Mouse (Mus musculus): ENCODE results near the gene Taar5. TPM values are rescaled to one million over a fixed set of nuclear protein-coding genes. Genes with fewer than 3 reads are reported as not detected.

The Taar5 gene
- polyA plus RNA-seq, 1 experiment from 2014 or later = not detected

- WGBS = 76% methylated on average over 6 of the region's 6 CpGs
- H3K4me2 ChIP-seq = no peak overlapping the region
- H3K27me3 ChIP-seq (replicated peaks) = no peaks in the 10 kb centered on the region
- no peaks in the 10 kb centered on the region for H3K9me3 ChIP-seq
- no peak overlapping the region for H3K27ac ChIP-seq (replicated peaks)
- peaks cover 9% of the 10 kb centered on the region; the same call in 1 of the 2 replicates for H3K4me1 ChIP-seq
- no peaks in the 10 kb centered on the region for H3K36me3 ChIP-seq
- ATAC-seq (ENCODE audit: extremely low read depth, insufficient number of reproducible peaks, low FRiP score, low TSS enrichment) = no peak
- H3K4me3 ChIP-seq = no peak overlapping the region
- no peak overlapping the region for H3K9ac ChIP-seq
Observed at GRCm38 (mm10) chr10:23964921-23965610, 5.4 kb upstream of the Taar5 start.

GRCm38 (mm10) chr10:23971256-23971655 lies 750 bp downstream of the Taar5 start:
- no peak overlapping the region for H3K9ac ChIP-seq
- no peak overlapping the region for H3K4me3 ChIP-seq
- peaks cover 3% of the 10 kb centered on the region; the same call in 1 of the 2 replicates for H3K4me1 ChIP-seq
- no peak overlapping the region for H3K27ac ChIP-seq (replicated peaks)
- no peak for ATAC-seq (ENCODE audit: extremely low read depth, insufficient number of reproducible peaks, low FRiP score, low TSS enrichment)
- H3K9me3 ChIP-seq = no peaks in the 10 kb centered on the region
- 72% methylated on average over 5 of the region's 5 CpGs for WGBS
- H3K27me3 ChIP-seq (replicated peaks) = no peaks in the 10 kb centered on the region
- H3K36me3 ChIP-seq = no peaks in the 10 kb centered on the region
- no peak overlapping the region for H3K4me2 ChIP-seq

GRCm38 (mm10) chr10:23977958-23978357 lies 7.5 kb downstream of the Taar5 start:
- ATAC-seq (ENCODE audit: extremely low read depth, insufficient number of reproducible peaks, low FRiP score, low TSS enrichment) = no peak
- Histone ChIP-seq H3K9ac (no peak overlapping the region), H3K4me3 (no peak overlapping the region), H3K4me1 (peaks cover 3% of the 10 kb centered on the region; the same call in 1 of the 2 replicates), H3K36me3 (no peaks in the 10 kb centered on the region), H3K27ac (replicated peaks) (no peak overlapping the region), H3K9me3 (no peaks in the 10 kb centered on the region), H3K27me3 (replicated peaks) (no peaks in the 10 kb centered on the region), H3K4me2 (no peak overlapping the region)
- WGBS = 49% methylated on average over 4 of the region's 4 CpGs

GRCm38 (mm10) chr10:23978901-23979705 lies 8.6 kb downstream of the Taar5 start:
- no peak overlapping the region for H3K4me2 ChIP-seq
- H3K9ac ChIP-seq = no peak overlapping the region
- no peak overlapping the region for H3K4me3 ChIP-seq
- no peaks in the 10 kb centered on the region for H3K9me3 ChIP-seq
- H3K27me3 ChIP-seq (replicated peaks) = no peaks in the 10 kb centered on the region
- 33% methylated on average over 16 of the region's 16 CpGs for WGBS
- H3K27ac ChIP-seq (replicated peaks) = no peak overlapping the region
- peaks cover 3% of the 10 kb centered on the region; the same call in 1 of the 2 replicates for H3K4me1 ChIP-seq
- H3K36me3 ChIP-seq = no peaks in the 10 kb centered on the region
- no peak for ATAC-seq (ENCODE audit: extremely low read depth, insufficient number of reproducible peaks, low FRiP score, low TSS enrichment)

GRCm38 (mm10) chr10:23985546-23985945 lies 15.0 kb downstream of the Taar5 start, which contains the start of gene Taar6:
Taar6 (minus strand) TSS chr10:23985646.
- WGBS = 73% methylated on average over 8 of the region's 8 CpGs
- ATAC-seq (ENCODE audit: extremely low read depth, insufficient number of reproducible peaks, low FRiP score, low TSS enrichment) = no peak
- no peak within 1 kb of the TSS for H3K27ac ChIP-seq (replicated peaks)

GRCm38 (mm10) chr10:23986419-23986818 lies 15.9 kb downstream of the Taar5 start:
- Histone ChIP-seq H3K4me3 (no peak overlapping the region), H3K27me3 (replicated peaks) (no peaks in the 10 kb centered on the region), H3K9ac (no peak overlapping the region), H3K4me1 (no peaks in the 10 kb centered on the region), H3K27ac (replicated peaks) (no peak overlapping the region), H3K9me3 (no peaks in the 10 kb centered on the region), H3K4me2 (no peak overlapping the region), H3K36me3 (no peaks in the 10 kb centered on the region)
- no peak for ATAC-seq (ENCODE audit: extremely low read depth, insufficient number of reproducible peaks, low FRiP score, low TSS enrichment)
- 69% methylated on average over 5 of the region's 5 CpGs for WGBS

More at GRCm38 (mm10) chr10:23985546-23985945, 15.0 kb downstream of the Taar5 start, which contains the start of gene Taar6:
- no peaks in the 10 kb centered on the region for H3K27me3 ChIP-seq (replicated peaks)
- H3K9ac ChIP-seq = no peak within 1 kb of the TSS
- H3K9me3 ChIP-seq = no peaks in the 10 kb centered on the region
- H3K4me1 ChIP-seq = no peaks in the 10 kb centered on the region
- H3K4me2 ChIP-seq = no peak within 1 kb of the TSS
- no peaks in the 10 kb centered on the region for H3K36me3 ChIP-seq
- no peak within 1 kb of the TSS for H3K4me3 ChIP-seq

- H3K36me3 ChIP-seq = no peaks in the 10 kb centered on the region
- no peak within 1 kb of the TSS for H3K27ac ChIP-seq (replicated peaks)
- no peak for ATAC-seq (ENCODE audit: extremely low read depth, insufficient number of reproducible peaks, low FRiP score, low TSS enrichment)
- H3K4me2 ChIP-seq = no peak within 1 kb of the TSS
- no peaks in the 10 kb centered on the region for H3K4me1 ChIP-seq
- WGBS = 79% methylated on average over 3 of the region's 3 CpGs
- H3K4me3 ChIP-seq = no peak within 1 kb of the TSS
- H3K9me3 ChIP-seq = no peaks in the 10 kb centered on the region
- H3K27me3 ChIP-seq (replicated peaks) = no peaks in the 10 kb centered on the region
- no peak within 1 kb of the TSS for H3K9ac ChIP-seq
Observed at GRCm38 (mm10) chr10:23993381-23993780, 22.9 kb downstream of the Taar5 start, which contains the start of gene Taar7a. Taar7a (minus strand) TSS chr10:23993481.

GRCm38 (mm10) chr10:23999639-24000038 lies 29.1 kb downstream of the Taar5 start, which contains the start of gene Taar7b:
Taar7b (plus strand) TSS chr10:23999939.
- Histone ChIP-seq H3K4me2 (no peak within 1 kb of the TSS), H3K27me3 (replicated peaks) (no peaks in the 10 kb centered on the region)

GRCm38 (mm10) chr10:24006442-24006841 lies 35.9 kb downstream of the Taar5 start:
- no peaks in the 10 kb centered on the region for H3K36me3 ChIP-seq
- no peaks in the 10 kb centered on the region for H3K27me3 ChIP-seq (replicated peaks)
- peaks cover 5% of the 10 kb centered on the region; the same call in 1 of the 2 replicates for H3K4me1 ChIP-seq
- 56% methylated on average over 1 of the region's 1 CpGs for whole genome bisulfite sequencing
- ATAC-seq (ENCODE audit: extremely low read depth, insufficient number of reproducible peaks, low FRiP score, low TSS enrichment) = no peak
- no peak overlapping the region for H3K4me3 ChIP-seq
- no peaks in the 10 kb centered on the region for H3K9me3 ChIP-seq
- H3K27ac ChIP-seq (replicated peaks) = no peak overlapping the region
- H3K9ac ChIP-seq = no peak overlapping the region
- no peak overlapping the region for H3K4me2 ChIP-seq

More at GRCm38 (mm10) chr10:23999639-24000038, 29.1 kb downstream of the Taar5 start, which contains the start of gene Taar7b:
- Histone ChIP-seq H3K27ac (replicated peaks) (no peak within 1 kb of the TSS), H3K9ac (no peak within 1 kb of the TSS), H3K4me3 (no peak within 1 kb of the TSS), H3K9me3 (no peaks in the 10 kb centered on the region), H3K4me1 (no peaks in the 10 kb centered on the region), H3K36me3 (no peaks in the 10 kb centered on the region)
- ATAC-seq (ENCODE audit: extremely low read depth, insufficient number of reproducible peaks, low FRiP score, low TSS enrichment) = no peak
- WGBS = 65% methylated on average over 1 of the region's 1 CpGs

GRCm38 (mm10) chr10:24007034-24007433 lies 36.5 kb downstream of the Taar5 start:
- H3K36me3 ChIP-seq = no peaks in the 10 kb centered on the region
- no peaks in the 10 kb centered on the region for H3K27me3 ChIP-seq (replicated peaks)
- H3K4me1 ChIP-seq = peaks cover 5% of the 10 kb centered on the region; the same call in 1 of the 2 replicates
- ATAC-seq (ENCODE audit: extremely low read depth, insufficient number of reproducible peaks, low FRiP score, low TSS enrichment) = no peak
- WGBS = 29% methylated on average over 2 of the region's 2 CpGs
- no peak overlapping the region for H3K4me2 ChIP-seq
- H3K4me3 ChIP-seq = no peak overlapping the region
- no peaks in the 10 kb centered on the region for H3K9me3 ChIP-seq
- H3K9ac ChIP-seq = no peak overlapping the region
- no peak overlapping the region for H3K27ac ChIP-seq (replicated peaks)

- Histone ChIP-seq H3K4me2 (no peak overlapping the region), H3K9ac (no peak overlapping the region), H3K27me3 (replicated peaks) (no peaks in the 10 kb centered on the region), H3K27ac (replicated peaks) (no peak overlapping the region), H3K9me3 (no peaks in the 10 kb centered on the region), H3K4me3 (no peak overlapping the region), H3K36me3 (no peaks in the 10 kb centered on the region), H3K4me1 (peaks cover 5% of the 10 kb centered on the region; the same call in 1 of the 2 replicates)
- 61% methylated on average over 1 of the region's 1 CpGs for WGBS
- no peak for ATAC-seq (ENCODE audit: extremely low read depth, insufficient number of reproducible peaks, low FRiP score, low TSS enrichment)
Observed at GRCm38 (mm10) chr10:24008143-24008542, 37.6 kb downstream of the Taar5 start.

All from heart, embryonic 13.5 days (tissue).